Comparison of ENCODE assay signal across 32 mouse cellular contexts in genomic region chr16:59081113-59081512, GRCm38 (mm10). TPM values are rescaled to one million over a fixed set of nuclear protein-coding genes. Genes with fewer than 3 reads are reported as not detected.
"Had no signal": no experiment of that assay in that cellular context is flagged by ENCODE, and none has a peak within 500 bp of the region (broad histone marks: within the 10 kb centered on the region; RNA-seq: fewer than 3 reads in every experiment).

No protein-coding gene starts in this region.

RNA-seq across cellular contexts. Expression of gene Olfr190, which starts 3.3 kb away (rescaled TPM):
- total RNA-seq: common myeloid progenitor, adult 5-6 weeks; forebrain, postnatal 0 days; gastrocnemius, adult 18-20 months; gastrocnemius, adult 2 months; gastrocnemius, adult 8-10 months; gastrocnemius, postnatal 10 days; gastrocnemius, postnatal 14 days; gastrocnemius, postnatal 25 days; gastrocnemius, postnatal 36 days; gastrocnemius, postnatal 4 days; granulocyte monocyte progenitor cell, adult 5-6 weeks; heart, adult 18-20 months; heart, adult 2 months; heart, adult 8-10 months had no signal
- polyA plus RNA-seq: cortical plate, adult 2 months; embryonic facial prominence, embryonic 10.5 days; embryonic facial prominence, embryonic 11.5 days; embryonic facial prominence, embryonic 12.5 days; embryonic facial prominence, embryonic 13.5 days; embryonic facial prominence, embryonic 14.5 days; embryonic facial prominence, embryonic 15.5 days; erythroblast, embryonic 14.5 days; forebrain, embryonic 10.5 days; forebrain, embryonic 11.5 days; forebrain, embryonic 12.5 days; forebrain, embryonic 13.5 days; forebrain, embryonic 14.5 days; forebrain, embryonic 15.5 days; forebrain, embryonic 16.5 days; forebrain, postnatal 0 days; frontal cortex, adult 2 months; gonadal fat pad, adult 2 months; heart, adult 2 months; heart, embryonic 10.5 days had no signal

RNA-seq across cellular contexts. Expression of gene Olfr191, which starts 8.5 kb away (rescaled TPM):
- total RNA-seq: common myeloid progenitor, adult 5-6 weeks; forebrain, postnatal 0 days; gastrocnemius, adult 18-20 months; gastrocnemius, adult 2 months; gastrocnemius, adult 8-10 months; gastrocnemius, postnatal 10 days; gastrocnemius, postnatal 14 days; gastrocnemius, postnatal 25 days; gastrocnemius, postnatal 36 days; gastrocnemius, postnatal 4 days; granulocyte monocyte progenitor cell, adult 5-6 weeks; heart, adult 18-20 months; heart, adult 2 months; heart, adult 8-10 months had no signal
- polyA plus RNA-seq: cortical plate, adult 2 months; embryonic facial prominence, embryonic 10.5 days; embryonic facial prominence, embryonic 11.5 days; embryonic facial prominence, embryonic 12.5 days; embryonic facial prominence, embryonic 13.5 days; embryonic facial prominence, embryonic 14.5 days; embryonic facial prominence, embryonic 15.5 days; erythroblast, embryonic 14.5 days; forebrain, embryonic 10.5 days; forebrain, embryonic 11.5 days; forebrain, embryonic 12.5 days; forebrain, embryonic 13.5 days; forebrain, embryonic 14.5 days; forebrain, embryonic 15.5 days; forebrain, embryonic 16.5 days; forebrain, postnatal 0 days; frontal cortex, adult 2 months; gonadal fat pad, adult 2 months; heart, adult 2 months; heart, embryonic 10.5 days had no signal

RNA-seq across cellular contexts. Expression of gene Olfr193, which starts 30.6 kb away (rescaled TPM):
- total RNA-seq: common myeloid progenitor, adult 5-6 weeks; forebrain, postnatal 0 days; gastrocnemius, adult 18-20 months; gastrocnemius, adult 2 months; gastrocnemius, adult 8-10 months; gastrocnemius, postnatal 10 days; gastrocnemius, postnatal 14 days; gastrocnemius, postnatal 25 days; gastrocnemius, postnatal 36 days; gastrocnemius, postnatal 4 days; granulocyte monocyte progenitor cell, adult 5-6 weeks; heart, adult 18-20 months; heart, adult 2 months; heart, adult 8-10 months had no signal
- polyA plus RNA-seq: cortical plate, adult 2 months; embryonic facial prominence, embryonic 10.5 days; embryonic facial prominence, embryonic 11.5 days; embryonic facial prominence, embryonic 12.5 days; embryonic facial prominence, embryonic 13.5 days; embryonic facial prominence, embryonic 14.5 days; embryonic facial prominence, embryonic 15.5 days; erythroblast, embryonic 14.5 days; forebrain, embryonic 10.5 days; forebrain, embryonic 11.5 days; forebrain, embryonic 12.5 days; forebrain, embryonic 13.5 days; forebrain, embryonic 14.5 days; forebrain, embryonic 15.5 days; forebrain, embryonic 16.5 days; forebrain, postnatal 0 days; frontal cortex, adult 2 months; gonadal fat pad, adult 2 months; heart, adult 2 months; heart, embryonic 10.5 days had no signal

RNA-seq across cellular contexts. Expression of gene Olfr194, which starts 39.8 kb away (rescaled TPM):
- total RNA-seq: common myeloid progenitor, adult 5-6 weeks; forebrain, postnatal 0 days; gastrocnemius, adult 18-20 months; gastrocnemius, adult 2 months; gastrocnemius, adult 8-10 months; gastrocnemius, postnatal 10 days; gastrocnemius, postnatal 14 days; gastrocnemius, postnatal 25 days; gastrocnemius, postnatal 36 days; gastrocnemius, postnatal 4 days; granulocyte monocyte progenitor cell, adult 5-6 weeks; heart, adult 18-20 months; heart, adult 2 months; heart, adult 8-10 months had no signal
- polyA plus RNA-seq: cortical plate, adult 2 months; embryonic facial prominence, embryonic 10.5 days; embryonic facial prominence, embryonic 11.5 days; embryonic facial prominence, embryonic 12.5 days; embryonic facial prominence, embryonic 13.5 days; embryonic facial prominence, embryonic 14.5 days; embryonic facial prominence, embryonic 15.5 days; erythroblast, embryonic 14.5 days; forebrain, embryonic 10.5 days; forebrain, embryonic 11.5 days; forebrain, embryonic 12.5 days; forebrain, embryonic 13.5 days; forebrain, embryonic 14.5 days; forebrain, embryonic 15.5 days; forebrain, embryonic 16.5 days; forebrain, postnatal 0 days; frontal cortex, adult 2 months; gonadal fat pad, adult 2 months; heart, adult 2 months; heart, embryonic 10.5 days had no signal

RNA-seq across cellular contexts. Expression of gene Olfr187, which starts 41.5 kb away (rescaled TPM):
- total RNA-seq: common myeloid progenitor, adult 5-6 weeks; forebrain, postnatal 0 days; gastrocnemius, adult 18-20 months; gastrocnemius, adult 2 months; gastrocnemius, adult 8-10 months; gastrocnemius, postnatal 10 days; gastrocnemius, postnatal 14 days; gastrocnemius, postnatal 25 days; gastrocnemius, postnatal 36 days; gastrocnemius, postnatal 4 days; granulocyte monocyte progenitor cell, adult 5-6 weeks; heart, adult 18-20 months; heart, adult 2 months; heart, adult 8-10 months had no signal
- polyA plus RNA-seq: cortical plate, adult 2 months; embryonic facial prominence, embryonic 10.5 days; embryonic facial prominence, embryonic 11.5 days; embryonic facial prominence, embryonic 12.5 days; embryonic facial prominence, embryonic 13.5 days; embryonic facial prominence, embryonic 14.5 days; embryonic facial prominence, embryonic 15.5 days; erythroblast, embryonic 14.5 days; forebrain, embryonic 10.5 days; forebrain, embryonic 11.5 days; forebrain, embryonic 12.5 days; forebrain, embryonic 13.5 days; forebrain, embryonic 14.5 days; forebrain, embryonic 15.5 days; forebrain, embryonic 16.5 days; forebrain, postnatal 0 days; frontal cortex, adult 2 months; gonadal fat pad, adult 2 months; heart, adult 2 months; heart, embryonic 10.5 days had no signal
